10 mouse cellular contexts compared by ENCODE assay signal in the genomic region with DNA sequence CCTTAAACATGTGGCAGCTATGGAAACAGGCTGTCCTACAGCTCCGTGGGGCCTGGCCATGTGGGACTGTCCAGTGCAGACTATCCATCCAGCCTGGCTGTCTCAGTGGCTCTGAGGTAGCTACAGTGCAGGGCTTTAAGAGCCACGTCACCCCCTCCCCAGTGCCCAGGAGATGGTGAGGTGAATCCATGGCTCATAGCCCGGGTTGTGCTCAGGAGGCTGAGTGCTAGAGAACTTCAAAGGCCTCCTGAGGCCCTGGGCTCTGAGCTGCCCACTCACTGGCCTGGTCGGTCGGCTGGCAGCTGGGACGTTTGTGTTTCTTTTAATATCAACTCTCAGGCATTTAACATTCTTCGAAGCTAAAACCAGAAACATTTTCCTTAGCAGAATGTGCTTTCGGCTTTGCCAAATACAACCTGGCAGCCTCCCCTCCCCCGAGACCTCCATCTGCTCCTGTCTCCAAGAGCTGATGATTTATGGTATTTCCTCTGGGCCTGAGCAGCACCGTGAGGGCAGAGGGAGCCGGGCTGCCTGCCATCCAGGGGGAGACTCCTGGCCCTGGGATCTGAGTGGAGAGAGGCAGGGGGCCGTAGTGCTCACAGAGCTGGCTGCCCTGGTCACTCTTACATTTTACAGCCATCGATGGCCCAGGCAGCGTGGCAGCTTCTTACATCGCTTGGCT. TPM values are rescaled to one million over a fixed set of nuclear protein-coding genes. Genes with fewer than 3 reads are reported as not detected.
DNase-seq lines count a peak whose midpoint lies in the region; ATAC-seq lines count a peak whose summit lies in the region.
"Had no signal": no experiment of that assay in that cellular context is flagged by ENCODE, and none has a peak within 500 bp of the region (broad histone marks: within the 10 kb centered on the region; RNA-seq: fewer than 3 reads in every experiment).

No protein-coding gene starts in this region.

- ATAC-seq in forebrain, embryonic 16.5 days: peak; percentile 70
- peak; percentile 61 for ATAC-seq in midbrain, embryonic 13.5 days
- ATAC-seq in stomach, embryonic 15.5 days (ENCODE audit: insufficient read depth, low FRiP score, low read depth): peak; percentile 41; the same call in 1 of the 2 replicates

- H3K9me3 ChIP-seq in forebrain, embryonic 16.5 days (ENCODE audit: control insufficient read depth, low read length): no peaks in the 10 kb centered on the region
- H3K9me3 ChIP-seq in midbrain, embryonic 13.5 days: no peaks in the 10 kb centered on the region
- no peaks in the 10 kb centered on the region for H3K9me3 ChIP-seq in stomach, embryonic 15.5 days

- WGBS in forebrain, embryonic 16.5 days: 20% methylated on average over 15 of the region's 15 CpGs
- 21% methylated on average over 15 of the region's 15 CpGs for WGBS in midbrain, embryonic 13.5 days
- 34% methylated on average over 15 of the region's 15 CpGs for whole genome bisulfite sequencing in stomach, embryonic 15.5 days

- DNase-seq in urinary bladder, postnatal 14 days (ENCODE audit: low spot score): peak; percentile 47
- DNase-seq in urinary bladder, adult 18-20 months (ENCODE audit: low spot score in 2 of 2): no peak
- DNase-seq in heart, postnatal 14 days: peak; percentile 50 to 60
- DNase-seq in layer of hippocampus, adult 18-20 months (ENCODE audit: low spot score in 2 of 2): peak; percentile 85 to 93
- DNase-seq in urinary bladder, postnatal 10 days (ENCODE audit: low spot score): no peak

- intact Hi-C loops in heart, postnatal 14 days (cut with DNase I): loop anchor here (5.0 to 10.0 kb wide), 2 partner anchors 125 to 197 kb away; no protein-coding TSS in a partner anchor

- H3K4me2 ChIP-seq in forebrain, embryonic 16.5 days (ENCODE audit: low read length): peak overlapping the region; percentile 30
- H3K4me2 ChIP-seq in midbrain, embryonic 13.5 days (replicated peaks): peak overlapping the region; percentile 28; the same call in 1 of the 2 replicates
- no peak overlapping the region for H3K4me2 ChIP-seq in stomach, embryonic 15.5 days

- peaks cover 7% of the 10 kb centered on the region; the same call in 1 of the 2 replicates for H3K36me3 ChIP-seq in forebrain, embryonic 16.5 days (ENCODE audit: control insufficient read depth, insufficient read depth)
- H3K36me3 ChIP-seq in midbrain, embryonic 13.5 days: peaks cover 74% of the 10 kb centered on the region
- H3K36me3 ChIP-seq in stomach, embryonic 15.5 days: peaks cover 22% of the 10 kb centered on the region

- H3K27me3 ChIP-seq in forebrain, embryonic 16.5 days (replicated peaks; ENCODE audit: control insufficient read depth, insufficient read depth, low read length): no peaks in the 10 kb centered on the region
- H3K27me3 ChIP-seq in midbrain, embryonic 13.5 days: no peaks in the 10 kb centered on the region
- H3K27me3 ChIP-seq in stomach, embryonic 15.5 days (replicated peaks): no peaks in the 10 kb centered on the region
- H3K27me3 ChIP-seq: CH12.LX had no signal

- H3K4me3 ChIP-seq in forebrain, embryonic 16.5 days (replicated peaks; ENCODE audit: low read length): no peak overlapping the region
- H3K4me3 ChIP-seq in midbrain, embryonic 13.5 days (replicated peaks): no peak overlapping the region
- no peak overlapping the region for H3K4me3 ChIP-seq in stomach, embryonic 15.5 days (replicated peaks)
- H3K4me3 ChIP-seq: erythroblast, embryonic 14.5 days had no signal

- peak overlapping the region; percentile 33; the same call in 1 of the 2 replicates for H3K9ac ChIP-seq in forebrain, embryonic 16.5 days (replicated peaks; ENCODE audit: low read depth, low read length)
- peak overlapping the region; percentile 60 for H3K9ac ChIP-seq in midbrain, embryonic 13.5 days (replicated peaks)
- no peak overlapping the region for H3K9ac ChIP-seq in stomach, embryonic 15.5 days

- peaks cover 24% of the 10 kb centered on the region for H3K4me1 ChIP-seq in forebrain, embryonic 16.5 days (replicated peaks; ENCODE audit: control insufficient read depth, insufficient read depth, low read length)
- peaks cover 64% of the 10 kb centered on the region for H3K4me1 ChIP-seq in midbrain, embryonic 13.5 days (replicated peaks)
- peaks cover 17% of the 10 kb centered on the region for H3K4me1 ChIP-seq in stomach, embryonic 15.5 days

- peak overlapping the region; percentile 96 for H3K27ac ChIP-seq in forebrain, embryonic 16.5 days (ENCODE audit: low read length)
- peak overlapping the region; percentile 93 for H3K27ac ChIP-seq in midbrain, embryonic 13.5 days
- H3K27ac ChIP-seq in stomach, embryonic 15.5 days: peak overlapping the region; percentile 63

RNA-seq across cellular contexts. Expression of a gene that starts 42.9 kb away (rescaled TPM):
- polyA plus RNA-seq in forebrain, embryonic 16.5 days (2015; fragmentation: Nextera tagmentation; extraction: Ambion mirVana): 94.0 and 101 TPM in 2 replicates
- total RNA-seq in heart, postnatal 14 days (2021): 10 to 100 TPM; 41.3 to 46.9 TPM
- total RNA-seq in layer of hippocampus, adult 18-20 months (2021): 10 to 100 TPM; 31.8 to 32.6 TPM
- 96.3 and 102 TPM in 2 replicates for polyA plus RNA-seq in midbrain, embryonic 13.5 days (2015; fragmentation: Nextera tagmentation; extraction: Ambion mirVana)
- polyA plus RNA-seq in stomach, embryonic 15.5 days (2015; fragmentation: Nextera tagmentation; extraction: Ambion mirVana): 92.5 and 96.5 TPM in 2 replicates

RNA-seq across cellular contexts. Expression of a gene that starts 50.7 kb away (rescaled TPM):
- polyA plus RNA-seq in forebrain, embryonic 16.5 days (2015; fragmentation: Nextera tagmentation; extraction: Ambion mirVana): 14.5 and 15.6 TPM in 2 replicates
- total RNA-seq in heart, postnatal 14 days (2021): 10 to 100 TPM; 15.5 to 17.4 TPM
- total RNA-seq in layer of hippocampus, adult 18-20 months (2021): 10 to 100 TPM; 10.1 to 12.4 TPM
- 29.0 and 34.3 TPM in 2 replicates for polyA plus RNA-seq in midbrain, embryonic 13.5 days (2015; fragmentation: Nextera tagmentation; extraction: Ambion mirVana)
- polyA plus RNA-seq in stomach, embryonic 15.5 days (2015; fragmentation: Nextera tagmentation; extraction: Ambion mirVana): 35.1 and 37.9 TPM in 2 replicates

Comparison
In these comparisons a context has a peak if more than half of its experiments do, and no peak if none do; other contexts are left out.
1. DNase-seq: peak in urinary bladder, postnatal 14 days (single experiment), heart, postnatal 14 days (2 of 2) and layer of hippocampus, adult 18-20 months (2 of 2); none in urinary bladder, adult 18-20 months (0 of 2) and urinary bladder, postnatal 10 days (single experiment).
2. Peak in every context shown above with its lines, with median percentiles within 50 percentile points of each other: ATAC-seq and H3K27ac ChIP-seq.